Mouse (Mus musculus) hindbrain, embryonic 12.5 days (tissue): ENCODE measurements at regions not wholly inside any gene's neighbourhood (a gene's known extent, or its start where the extent isn't known, plus 50 kb on each side); places are given as distances from the start of the nearest gene placed in this dataset.
"Not testable (repeated sequence)": the region's sequence is repeated elsewhere in the genome, so short reads cannot be mapped to it uniquely, and the experiment has no call there.

Experiments
- ATAC-seq: fragments of 200-750 bp; cut with Nextera tagmentation; 2 replicates; pipeline ENCODE4 v1.8.0; 2017; ENCODE audit warnings: moderate TSS enrichment; ENCODE audit not compliant: low FRiP score
- H3K27ac ChIP-seq: fragments of 300-500 bp; sonication (generic); 2 replicates; pipeline ENCODE4 v1.5.1; 2016; ENCODE audit warnings: mild to moderate bottlenecking
- H3K27me3 ChIP-seq: fragments of 300-500 bp; sonication (generic); 2 replicates; pipeline ENCODE4 v1.6.1; 2016; ENCODE audit warnings: mild to moderate bottlenecking
- H3K36me3 ChIP-seq: fragments of 300-500 bp; sonication (generic); 2 replicates; pipeline ENCODE4 v1.6.1; 2016; ENCODE audit warnings: mild to moderate bottlenecking
- H3K4me1 ChIP-seq: fragments of 300-500 bp; sonication (generic); 2 replicates; pipeline ENCODE4 v1.6.1; 2016
- H3K4me2 ChIP-seq: fragments of 300-500 bp; sonication (generic); replicated peaks from 2 replicates; pipeline ENCODE4 v1.6.1; 2016; ENCODE audit warnings: mild to moderate bottlenecking
- H3K4me3 ChIP-seq: fragments of 300-500 bp; sonication (generic); 2 replicates; pipeline ENCODE4 v1.5.1; 2016; ENCODE audit warnings: mild to moderate bottlenecking
- H3K9ac ChIP-seq: fragments of 300-500 bp; sonication (generic); 2 replicates; pipeline ENCODE4 v1.6.1; 2016; ENCODE audit warnings: mild to moderate bottlenecking, moderate library complexity
- H3K9me3 ChIP-seq: fragments of 300-500 bp; sonication (generic); replicated peaks from 2 replicates; pipeline ENCODE4 v1.6.1; 2016; ENCODE audit warnings: mild to moderate bottlenecking
- WGBS: fragments of 180-500 bp; shearing (Covaris S2); methylation state at CpG from one replicate; pipeline ENCODE4 v1.1.7; 2016; 5-methylcytosine and 5-hydroxymethylcytosine counted together

- Histone ChIP-seq H3K9me3 (no peaks in the 10 kb centered on the region), H3K36me3 (no peaks in the 10 kb centered on the region), H3K9ac (no peak overlapping the region), H3K4me1 (0 out of 2 replicates have a peak, but pooled peaks cover 3% of the 10 kb centered on the region), H3K27me3 (no peaks in the 10 kb centered on the region), H3K4me2 (no peak overlapping the region), H3K27ac (no peak overlapping the region), H3K4me3 (no peak overlapping the region)
- ATAC-seq = peak; percentile 32; the same call in 1 of the 2 replicates
- 58% methylated on average over 2 of the region's 2 CpGs for WGBS
These were observed 640.9 kb upstream of the Marcks start for GRCm38 (mm10) chr10:37779383-37780302.

GRCm38 (mm10) chr10:37760542-37761367 is 622.0 kb upstream of the Marcks start:
- H3K27me3 ChIP-seq = no peaks in the 10 kb centered on the region
- no peak overlapping the region for H3K9ac ChIP-seq
- 81% methylated on average over 5 of the region's 5 CpGs for WGBS
- H3K4me2 ChIP-seq = no peak overlapping the region
- H3K36me3 ChIP-seq = no peaks in the 10 kb centered on the region
- H3K27ac ChIP-seq = no peak overlapping the region
- no peaks in the 10 kb centered on the region for H3K9me3 ChIP-seq
- H3K4me1 ChIP-seq = no peaks in the 10 kb centered on the region
- no peak overlapping the region for H3K4me3 ChIP-seq
- no peak for ATAC-seq

GRCm38 (mm10) chr10:37741581-37741980 is 602.9 kb upstream of the Marcks start:
- no peaks in the 10 kb centered on the region for H3K9me3 ChIP-seq
- 59% methylated on average over 2 of the region's 2 CpGs for WGBS
- H3K27me3 ChIP-seq = no peaks in the 10 kb centered on the region
- no peaks in the 10 kb centered on the region for H3K4me1 ChIP-seq
- no peak overlapping the region for H3K4me2 ChIP-seq
- H3K9ac ChIP-seq = no peak overlapping the region
- no peak overlapping the region for H3K27ac ChIP-seq
- no peak overlapping the region for H3K4me3 ChIP-seq
- no peak for ATAC-seq
- H3K36me3 ChIP-seq = no peaks in the 10 kb centered on the region

GRCm38 (mm10) chr10:37739024-37739423 is 600.3 kb upstream of the Marcks start:
- H3K4me3 ChIP-seq = no peak overlapping the region
- H3K9me3 ChIP-seq = no peaks in the 10 kb centered on the region
- no peak overlapping the region for H3K9ac ChIP-seq
- 87% methylated on average over 2 of the region's 2 CpGs for WGBS
- no peak overlapping the region for H3K4me2 ChIP-seq
- no peaks in the 10 kb centered on the region for H3K4me1 ChIP-seq
- H3K27me3 ChIP-seq = no peaks in the 10 kb centered on the region
- H3K36me3 ChIP-seq = no peaks in the 10 kb centered on the region
- no peak for ATAC-seq
- H3K27ac ChIP-seq = no peak overlapping the region

GRCm38 (mm10) chr10:37725609-37726008 is 586.9 kb upstream of the Marcks start:
- no peaks in the 10 kb centered on the region for H3K4me1 ChIP-seq
- no peak overlapping the region for H3K4me3 ChIP-seq
- H3K4me2 ChIP-seq = no peak overlapping the region
- no peak overlapping the region for H3K9ac ChIP-seq
- no peaks in the 10 kb centered on the region for H3K36me3 ChIP-seq
- H3K27me3 ChIP-seq = no peaks in the 10 kb centered on the region
- no peak overlapping the region for H3K27ac ChIP-seq
- no peak for ATAC-seq
- WGBS = 78% methylated on average over 4 of the region's 4 CpGs
- no peaks in the 10 kb centered on the region for H3K9me3 ChIP-seq

GRCm38 (mm10) chr10:37724994-37725393 is 586.3 kb upstream of the Marcks start:
- H3K27me3 ChIP-seq, H3K27ac ChIP-seq, ATAC-seq, H3K9ac ChIP-seq, H3K4me3 ChIP-seq, H3K4me2 ChIP-seq, H3K4me1 ChIP-seq, H3K9me3 ChIP-seq, H3K36me3 ChIP-seq: not testable (repeated sequence)
- WGBS = 85% methylated on average over 7 of the region's 7 CpGs

GRCm38 (mm10) chr10:37720748-37721147 is 582.0 kb upstream of the Marcks start:
- Histone ChIP-seq H3K9me3 (no peaks in the 10 kb centered on the region), H3K4me2 (no peak overlapping the region), H3K36me3 (no peaks in the 10 kb centered on the region), H3K4me3 (no peak overlapping the region), H3K4me1 (no peaks in the 10 kb centered on the region), H3K9ac (no peak overlapping the region), H3K27me3 (no peaks in the 10 kb centered on the region), H3K27ac (no peak overlapping the region)
- whole genome bisulfite sequencing = 85% methylated on average over 2 of the region's 2 CpGs
- no peak for ATAC-seq

GRCm38 (mm10) chr10:37716946-37717345 is 578.2 kb upstream of the Marcks start:
- Histone ChIP-seq H3K27ac (no peak overlapping the region), H3K4me2 (no peak overlapping the region), H3K36me3 (no peaks in the 10 kb centered on the region), H3K27me3 (no peaks in the 10 kb centered on the region), H3K9ac (no peak overlapping the region), H3K4me3 (no peak overlapping the region), H3K4me1 (no peaks in the 10 kb centered on the region), H3K9me3 (no peaks in the 10 kb centered on the region)
- no peak for ATAC-seq

GRCm38 (mm10) chr10:37711459-37711858 is 572.7 kb upstream of the Marcks start:
- Histone ChIP-seq H3K4me3 (no peak overlapping the region), H3K27me3 (no peaks in the 10 kb centered on the region), H3K36me3 (no peaks in the 10 kb centered on the region), H3K4me1 (no peaks in the 10 kb centered on the region), H3K9me3 (no peaks in the 10 kb centered on the region), H3K27ac (no peak overlapping the region), H3K9ac (no peak overlapping the region), H3K4me2 (no peak overlapping the region)
- ATAC-seq = no peak

GRCm38 (mm10) chr10:37694041-37694690 is 555.4 kb upstream of the Marcks start:
- 64% methylated on average over 7 of the region's 7 CpGs for WGBS

GRCm38 (mm10) chr10:37692851-37693250 is 554.1 kb upstream of the Marcks start:
- Histone ChIP-seq H3K9me3 (no peaks in the 10 kb centered on the region), H3K9ac (no peak overlapping the region), H3K27me3 (no peaks in the 10 kb centered on the region), H3K27ac (no peak overlapping the region), H3K4me2 (no peak overlapping the region), H3K4me3 (no peak overlapping the region), H3K36me3 (no peaks in the 10 kb centered on the region), H3K4me1 (no peaks in the 10 kb centered on the region)
- no peak for ATAC-seq

More at GRCm38 (mm10) chr10:37694041-37694690, 555.4 kb upstream of the Marcks start:
- ATAC-seq = no peak
- Histone ChIP-seq H3K27ac (no peak overlapping the region), H3K27me3 (no peaks in the 10 kb centered on the region), H3K36me3 (no peaks in the 10 kb centered on the region), H3K9me3 (no peaks in the 10 kb centered on the region), H3K9ac (no peak overlapping the region), H3K4me3 (no peak overlapping the region), H3K4me2 (no peak overlapping the region), H3K4me1 (no peaks in the 10 kb centered on the region)

GRCm38 (mm10) chr10:37691939-37692338 is 553.2 kb upstream of the Marcks start:
- ATAC-seq = no peak
- Histone ChIP-seq H3K4me1 (no peaks in the 10 kb centered on the region), H3K27ac (no peak overlapping the region; the same call in 1 of the 2 replicates), H3K4me2 (no peak overlapping the region), H3K9ac (no peak overlapping the region), H3K27me3 (no peaks in the 10 kb centered on the region), H3K36me3 (no peaks in the 10 kb centered on the region), H3K9me3 (no peaks in the 10 kb centered on the region), H3K4me3 (no peak overlapping the region)
- WGBS = 47% methylated on average over 2 of the region's 2 CpGs
